Mouse (Mus musculus): ENCODE data around the gene Sgf29. TPM values are rescaled to one million over a fixed set of nuclear protein-coding genes. Genes with fewer than 3 reads are reported as not detected.

Gene Sgf29
- total RNA-seq, 1 experiment = 55.3 TPM

- no peak for DNase-seq (ENCODE audit: low read depth, low spot score)
- in situ Hi-C loops (cut with MboI; ENCODE audit: low sequenced_read_pairs in 2 of 2, unreplicated experiment in 2 of 2) = no loop called here
- H3K9ac ChIP-seq (ENCODE audit: insufficient read depth, low read depth, low read length, poor library complexity, severe bottlenecking) = no peak overlapping the region
- H3K36me3 ChIP-seq (ENCODE audit: control insufficient read depth, insufficient read depth, low read length, poor library complexity, severe bottlenecking) = peaks cover 25% of the 10 kb centered on the region
- H3K4me3 ChIP-seq (ENCODE audit: insufficient read depth in 1 of 2, low read depth in 1 of 2, low read length in 2 of 2, poor library complexity in 1 of 2, severe bottlenecking in 1 of 2) = no peak overlapping the region
- H3K9me3 ChIP-seq (ENCODE audit: control insufficient read depth, insufficient read depth, low read depth, low read length) = no peaks in the 10 kb centered on the region
- H3K27ac ChIP-seq (ENCODE audit: insufficient read depth, low read depth, low read length, poor library complexity, severe bottlenecking) = no peak overlapping the region
- no peak for TF ChIP-seq ZC3H11A (IDR thresholded peaks at IDR 0.05; ENCODE audit: borderline replicate concordance, low read depth, low read length)
- TF ChIP-seq CHD2 (IDR thresholded peaks at IDR 0.05; ENCODE audit: low read depth, low read length) = no peak
- H3K4me1 ChIP-seq (ENCODE audit: control insufficient read depth in 2 of 2, insufficient read depth in 2 of 2, low read length in 2 of 2, poor library complexity in 1 of 2) = 0 out of 4 replicates have a peak, but pooled peaks cover 0 to 3% of the 10 kb centered on the region in 2 experiments
These were observed 19.3 kb downstream of the Sgf29 start for GRCm38 (mm10) chr7:126668452-126668851.

DNA sequence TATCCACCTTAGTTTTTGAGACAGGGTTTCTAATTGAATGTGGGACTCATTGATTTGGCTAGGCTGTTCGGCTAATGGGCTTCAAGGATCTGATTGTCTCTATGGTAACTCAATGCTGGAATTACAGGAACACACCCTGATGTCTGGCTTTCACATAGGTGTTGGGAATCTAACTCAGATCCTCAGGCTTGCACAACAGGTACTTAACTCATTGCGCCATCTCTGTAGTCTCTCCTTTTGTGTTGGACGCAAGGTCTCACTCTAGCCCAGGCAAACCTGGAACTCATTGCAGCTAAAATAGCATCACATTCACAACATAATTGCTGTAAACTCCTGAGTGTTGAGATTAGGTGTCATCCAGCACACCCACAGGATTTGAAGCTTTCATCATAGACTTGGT lies 21.0 kb downstream of the Sgf29 start:
- Histone ChIP-seq H3K4me1 (ENCODE audit: control insufficient read depth in 2 of 2, insufficient read depth in 2 of 2, low read length in 2 of 2, poor library complexity in 1 of 2) (0 out of 4 replicates have a peak, but pooled peaks cover 0 to 3% of the 10 kb centered on the region in 2 experiments), H3K9me3 (ENCODE audit: control insufficient read depth, insufficient read depth, low read depth, low read length) (no peaks in the 10 kb centered on the region), H3K36me3 (ENCODE audit: control insufficient read depth, insufficient read depth, low read length, poor library complexity, severe bottlenecking) (peaks cover 19% of the 10 kb centered on the region), H3K4me3 (ENCODE audit: insufficient read depth in 1 of 2, low read depth in 1 of 2, low read length in 2 of 2, poor library complexity in 1 of 2, severe bottlenecking in 1 of 2) (no peak overlapping the region), H3K9ac (ENCODE audit: insufficient read depth, low read depth, low read length, poor library complexity, severe bottlenecking) (no peak overlapping the region), H3K27ac (ENCODE audit: insufficient read depth, low read depth, low read length, poor library complexity, severe bottlenecking) (no peak overlapping the region)
- TF ChIP-seq ZC3H11A (IDR thresholded peaks at IDR 0.05; ENCODE audit: borderline replicate concordance, low read depth, low read length) (no peak), CHD2 (IDR thresholded peaks at IDR 0.05; ENCODE audit: low read depth, low read length) (no peak)
- in situ Hi-C loops (cut with MboI; ENCODE audit: low sequenced_read_pairs in 2 of 2, unreplicated experiment in 2 of 2) = no loop called here
- DNase-seq (ENCODE audit: low read depth, low spot score) = no peak

DNA sequence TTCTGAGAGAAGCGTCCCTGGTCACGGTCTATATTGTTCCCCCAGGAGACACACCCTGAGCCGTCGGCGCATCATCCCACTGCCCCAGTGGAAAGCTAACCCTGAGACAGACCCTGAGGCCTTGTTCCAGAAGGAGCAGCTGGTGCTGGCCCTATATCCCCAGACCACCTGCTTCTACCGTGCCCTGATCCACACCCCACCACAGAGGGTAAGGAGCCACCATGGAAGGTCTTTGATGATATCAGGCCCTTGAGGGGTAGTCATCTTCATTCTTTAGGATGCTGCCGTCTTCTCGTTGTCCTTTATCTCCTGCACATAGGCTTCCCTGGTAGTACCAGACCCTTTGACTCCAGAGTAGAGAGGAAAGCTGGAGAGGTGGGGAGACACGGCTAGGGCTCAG lies 23.0 kb downstream of the Sgf29 start:
- no peak overlapping the region for H3K9ac ChIP-seq (ENCODE audit: insufficient read depth, low read depth, low read length, poor library complexity, severe bottlenecking)
- no peaks in the 10 kb centered on the region for H3K9me3 ChIP-seq (ENCODE audit: control insufficient read depth, insufficient read depth, low read depth, low read length)
- no peak for DNase-seq (ENCODE audit: low read depth, low spot score)
- 0 out of 4 replicates have a peak, but pooled peaks cover 0 to 3% of the 10 kb centered on the region in 2 experiments for H3K4me1 ChIP-seq (ENCODE audit: control insufficient read depth in 2 of 2, insufficient read depth in 2 of 2, low read length in 2 of 2, poor library complexity in 1 of 2)
- H3K4me3 ChIP-seq (ENCODE audit: insufficient read depth in 1 of 2, low read depth in 1 of 2, low read length in 2 of 2, poor library complexity in 1 of 2, severe bottlenecking in 1 of 2) = no peak overlapping the region
- in situ Hi-C loops (cut with MboI; ENCODE audit: low sequenced_read_pairs in 2 of 2, unreplicated experiment in 2 of 2) = no loop called here
- no peak overlapping the region for H3K27ac ChIP-seq (ENCODE audit: insufficient read depth, low read depth, low read length, poor library complexity, severe bottlenecking)
- TF ChIP-seq ZC3H11A (IDR thresholded peaks at IDR 0.05; ENCODE audit: borderline replicate concordance, low read depth, low read length) (no peak), HCFC1 (IDR thresholded peaks at IDR 0.05; ENCODE audit: borderline replicate concordance, insufficient read depth, low read length) (no peak), ZNF384 (IDR thresholded peaks at IDR 0.05; ENCODE audit: low read depth, low read length) (no peak), CHD2 (IDR thresholded peaks at IDR 0.05; ENCODE audit: low read depth, low read length) (no peak), MAFK (IDR thresholded peaks at IDR 0.05; ENCODE audit: insufficient read depth, low read depth, low read length) (no peak)
- H3K36me3 ChIP-seq (ENCODE audit: control insufficient read depth, insufficient read depth, low read length, poor library complexity, severe bottlenecking) = peaks cover 17% of the 10 kb centered on the region

- no peak overlapping the region for H3K27ac ChIP-seq (ENCODE audit: insufficient read depth, low read depth, low read length, poor library complexity, severe bottlenecking)
- no peak overlapping the region for H3K9ac ChIP-seq (ENCODE audit: insufficient read depth, low read depth, low read length, poor library complexity, severe bottlenecking)
- DNase-seq (ENCODE audit: low read depth, low spot score) = no peak
- H3K4me1 ChIP-seq (ENCODE audit: control insufficient read depth in 2 of 2, insufficient read depth in 2 of 2, low read length in 2 of 2, poor library complexity in 1 of 2) = 0 out of 4 replicates have a peak, but pooled peaks cover 0 to 5% of the 10 kb centered on the region in 2 experiments
- H3K36me3 ChIP-seq (ENCODE audit: control insufficient read depth, insufficient read depth, low read length, poor library complexity, severe bottlenecking) = peaks cover 14% of the 10 kb centered on the region
- in situ Hi-C loops (cut with MboI; ENCODE audit: low sequenced_read_pairs in 2 of 2, unreplicated experiment in 2 of 2) = no loop called here
- no peak overlapping the region for H3K4me3 ChIP-seq (ENCODE audit: insufficient read depth in 1 of 2, low read depth in 1 of 2, low read length in 2 of 2, poor library complexity in 1 of 2, severe bottlenecking in 1 of 2)
- no peaks in the 10 kb centered on the region for H3K9me3 ChIP-seq (ENCODE audit: control insufficient read depth, insufficient read depth, low read depth, low read length)
- TF ChIP-seq CHD2 (IDR thresholded peaks at IDR 0.05; ENCODE audit: low read depth, low read length) = no peak
- TF ChIP-seq HCFC1 (IDR thresholded peaks at IDR 0.05; ENCODE audit: borderline replicate concordance, insufficient read depth, low read length) = no peak
- no peak for TF ChIP-seq MAFK (IDR thresholded peaks at IDR 0.05; ENCODE audit: insufficient read depth, low read depth, low read length)
- TF ChIP-seq ZC3H11A (IDR thresholded peaks at IDR 0.05; ENCODE audit: borderline replicate concordance, low read depth, low read length) = no peak
- no peak for TF ChIP-seq ZNF384 (IDR thresholded peaks at IDR 0.05; ENCODE audit: low read depth, low read length)
These were observed 26.0 kb downstream of the Sgf29 start for GRCm38 (mm10) chr7:126675104-126675503.

- in situ Hi-C loops (cut with MboI; ENCODE audit: low sequenced_read_pairs in 2 of 2, unreplicated experiment in 2 of 2) = no loop called here
- Histone ChIP-seq H3K9me3 (ENCODE audit: control insufficient read depth, insufficient read depth, low read depth, low read length) (no peaks in the 10 kb centered on the region), H3K27ac (ENCODE audit: insufficient read depth, low read depth, low read length, poor library complexity, severe bottlenecking) (no peak within 1 kb of the TSS), H3K4me3 (ENCODE audit: insufficient read depth in 1 of 2, low read depth in 1 of 2, low read length in 2 of 2, poor library complexity in 1 of 2, severe bottlenecking in 1 of 2) (no peak within 1 kb of the TSS), H3K36me3 (ENCODE audit: control insufficient read depth, insufficient read depth, low read length, poor library complexity, severe bottlenecking) (peaks cover 12% of the 10 kb centered on the region), H3K4me1 (ENCODE audit: control insufficient read depth in 2 of 2, insufficient read depth in 2 of 2, low read length in 2 of 2, poor library complexity in 1 of 2) (0 out of 4 replicates have a peak, but pooled peaks cover 0 to 5% of the 10 kb centered on the region in 2 experiments), H3K9ac (ENCODE audit: insufficient read depth, low read depth, low read length, poor library complexity, severe bottlenecking) (no peak within 1 kb of the TSS)
- DNase-seq (ENCODE audit: low read depth, low spot score) = no peak
- TF ChIP-seq ZC3H11A (IDR thresholded peaks at IDR 0.05; ENCODE audit: borderline replicate concordance, low read depth, low read length) (no peak), CHD2 (IDR thresholded peaks at IDR 0.05; ENCODE audit: low read depth, low read length) (no peak), MAFK (IDR thresholded peaks at IDR 0.05; ENCODE audit: insufficient read depth, low read depth, low read length) (no peak), ZNF384 (IDR thresholded peaks at IDR 0.05; ENCODE audit: low read depth, low read length) (no peak), HCFC1 (IDR thresholded peaks at IDR 0.05; ENCODE audit: borderline replicate concordance, insufficient read depth, low read length) (no peak)
These were observed 27.1 kb downstream of the Sgf29 start, which contains the start of gene Sult1a1 for GRCm38 (mm10) chr7:126676207-126676606. Sult1a1 (minus strand) TSS chr7:126676432.

All from ES-E14 (cell line).